Mouse (Mus musculus) left cerebral cortex, adult 18-20 months (tissue): ENCODE results near the gene Gramd1a. TPM values are rescaled to one million over a fixed set of nuclear protein-coding genes. Genes with fewer than 3 reads are reported as not detected.
A peak's percentile ranks its signal among the peaks of the same experiment; 100 is the strongest.

Source experiments
- DNase-seq, 2 experiments: peaks; one replicate each; pipeline ENCODE4 v3.0.0; 2021 to 2022; ENCODE audit warnings: low spot score in 2 of 2, mixed read lengths in 1 of 2
- long read RNA-seq, 2 experiments: library from polyadenylated mRNA; stranded (forward); transcript quantifications; one replicate each; pipeline ENCODE4 v2.0.0; 2021
- total RNA-seq, 2 experiments: library from RNA; stranded (reverse); gene quantifications; 2 replicates each; pipeline ENCODE4 v1.2.3; 2021

The Gramd1a gene
- 100 to 1,000 TPM; 105 to 106 TPM for total RNA-seq
- long read RNA-seq, experiment 1, partial matches to known transcripts = 30 of 180 reads
- long read RNA-seq, experiment 1, other reads (novel, unspliced or antisense) = 150 of 180 reads
- long read RNA-seq, experiment 2, partial matches to known transcripts = 32 of 116 reads
- long read RNA-seq, experiment 2, other reads (novel, unspliced or antisense) = 84 of 116 reads

DNA sequence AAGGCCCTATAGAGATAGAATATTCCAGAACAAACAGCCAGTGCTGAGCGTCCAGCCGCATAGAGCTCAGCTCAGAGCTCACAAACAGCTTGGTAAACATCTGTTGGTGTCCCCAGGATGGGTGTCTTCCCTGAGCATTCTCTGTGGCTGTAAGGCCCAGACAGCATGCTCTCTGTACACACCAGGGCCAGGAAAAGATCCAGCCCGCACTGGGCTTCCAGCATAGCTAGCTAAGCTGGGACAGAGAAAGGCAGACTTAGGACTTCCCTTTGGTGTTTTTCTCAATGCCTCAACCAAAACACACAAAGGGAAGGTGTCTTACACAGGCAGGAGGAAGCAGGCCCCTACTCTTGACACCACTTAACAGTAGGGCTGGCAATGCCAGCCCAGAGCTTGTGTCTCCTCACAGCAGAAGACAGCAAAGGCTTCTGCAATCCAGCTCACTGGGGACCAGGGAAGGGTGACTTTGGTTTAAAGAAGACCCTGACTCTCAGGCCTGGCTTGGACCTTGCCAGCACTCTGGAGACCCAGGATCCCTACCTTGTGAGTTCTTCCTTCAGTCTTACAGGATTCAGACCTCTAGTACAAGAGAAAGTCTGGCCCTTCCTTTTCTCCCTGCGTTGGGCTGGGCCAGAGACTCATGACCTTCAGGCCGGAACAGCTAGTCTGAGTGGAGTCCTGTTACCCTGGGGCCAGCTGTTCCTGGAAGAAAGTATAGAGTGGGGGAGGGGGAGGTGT, at the start of gene Gramd1a:
TSS of gene Gramd1a (minus strand) at position 601 of the 738 bp plus-strand sequence.
- DNase-seq = no peak

DNA sequence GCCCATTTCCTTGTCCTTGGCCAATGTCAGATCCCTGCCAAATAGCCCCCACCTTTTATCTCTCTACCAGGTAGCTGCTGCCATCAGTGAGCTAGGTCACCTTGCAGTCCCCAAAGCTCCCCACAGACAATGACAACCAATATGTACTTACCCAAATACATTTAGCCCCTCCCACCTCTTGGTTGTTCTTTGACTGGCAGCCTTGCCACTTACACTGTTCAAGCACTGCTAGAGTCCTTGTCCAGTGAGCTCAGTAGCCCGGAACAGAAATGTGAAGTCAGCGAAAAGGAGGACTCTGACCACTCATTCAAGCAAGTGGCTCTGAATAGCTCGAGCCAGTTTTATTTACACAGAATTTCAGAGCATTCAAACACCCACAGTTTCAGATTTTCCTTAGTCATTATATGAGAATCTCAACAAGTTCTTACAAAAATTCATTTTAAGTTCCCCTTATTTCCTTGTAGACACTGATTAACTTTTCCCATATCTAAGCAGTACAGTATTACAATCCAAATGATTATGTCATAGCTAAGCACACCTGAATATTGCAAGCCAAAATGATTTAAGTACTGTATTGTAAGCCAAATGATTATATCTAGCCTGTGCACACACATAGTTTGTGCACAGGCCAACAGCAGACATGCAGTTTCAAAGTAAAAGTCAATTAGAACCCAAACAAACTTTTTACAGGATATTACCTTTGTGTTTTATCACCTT, 40.1 kb upstream of the Gramd1a start:
- DNase-seq = no peak

DNA sequence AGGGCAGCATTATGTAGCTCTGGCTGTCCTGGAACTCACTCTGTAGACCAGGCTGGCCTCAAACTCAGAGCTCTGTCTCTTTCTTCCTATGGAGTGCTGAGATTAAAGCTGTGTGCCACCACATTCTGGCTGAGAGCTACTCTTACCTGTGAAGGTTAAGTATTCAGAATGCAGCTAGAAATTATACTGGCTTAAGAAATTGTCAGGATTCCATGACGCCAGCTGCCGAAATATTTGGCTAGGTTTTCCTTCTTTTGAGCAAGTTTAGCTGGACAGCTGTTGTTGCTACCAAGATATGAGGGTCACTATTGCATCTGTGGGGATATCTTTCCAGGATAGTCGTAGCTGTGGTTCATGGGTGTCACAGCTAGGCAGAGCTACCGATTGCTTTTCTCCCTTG, 29.0 kb upstream of the Gramd1a start:
- no peak for DNase-seq

DNA sequence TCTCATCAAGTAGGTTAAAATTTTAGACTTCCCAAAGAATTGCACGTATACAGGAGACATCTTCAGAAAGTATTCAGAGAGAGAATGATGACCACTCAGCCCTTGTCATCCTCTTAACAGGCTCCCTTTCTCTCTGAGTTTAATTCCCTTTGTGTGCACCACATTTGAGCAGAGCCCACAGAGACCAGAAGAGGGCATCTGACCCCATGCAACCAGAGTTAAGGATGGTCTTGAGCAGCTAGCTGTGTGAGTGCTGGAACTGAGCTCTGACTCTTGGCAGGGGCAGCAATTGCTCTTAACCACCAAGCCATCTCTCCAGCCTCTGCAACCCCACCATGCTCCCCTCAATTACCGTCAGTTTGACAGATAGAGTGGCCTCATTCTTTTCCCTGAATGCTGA, 27.2 kb upstream of the Gramd1a start:
- no peak for DNase-seq

DNA sequence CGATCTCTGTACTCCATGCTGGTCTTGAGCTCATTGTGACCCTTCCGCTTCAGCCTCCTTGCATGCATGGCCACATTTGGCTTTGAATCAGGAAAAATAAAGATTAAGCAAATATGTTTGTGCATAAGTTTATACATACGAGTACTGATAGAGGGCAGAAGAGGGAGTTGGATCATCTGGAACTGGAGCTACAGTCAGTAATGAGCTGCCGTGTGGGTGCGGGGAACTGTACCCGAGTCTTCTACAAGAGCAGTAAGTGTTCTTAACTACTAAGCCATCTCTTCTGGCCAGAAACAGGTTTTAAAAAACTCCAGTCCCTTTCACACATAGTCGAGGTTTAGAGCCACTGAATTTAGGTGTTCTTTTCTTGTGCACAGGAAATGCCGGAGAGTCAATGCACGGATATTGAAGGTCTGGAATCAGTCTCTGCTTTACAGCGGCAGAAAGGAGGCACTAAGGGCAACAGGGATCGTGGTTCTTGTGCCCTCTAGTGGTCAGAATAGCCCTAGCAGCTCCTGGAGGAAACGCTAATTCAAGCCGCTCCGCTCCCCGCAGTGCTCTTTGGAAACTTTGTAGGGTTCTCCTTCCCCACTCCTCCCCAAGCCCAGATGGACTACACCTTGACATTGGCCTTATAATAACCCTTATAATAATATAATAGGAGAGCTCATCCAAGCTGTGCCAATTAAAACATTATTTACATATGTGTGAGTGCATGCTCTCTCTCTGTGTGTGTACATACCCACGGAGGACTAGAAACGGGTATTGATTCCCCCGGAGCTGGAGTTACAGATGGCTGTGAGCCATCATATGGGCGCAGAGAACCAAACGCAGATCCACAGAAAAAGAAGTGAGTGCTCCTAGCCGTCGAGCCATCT, 21.4 kb upstream of the Gramd1a start:
- DNase-seq = peak; percentile 77 to 78

DNA sequence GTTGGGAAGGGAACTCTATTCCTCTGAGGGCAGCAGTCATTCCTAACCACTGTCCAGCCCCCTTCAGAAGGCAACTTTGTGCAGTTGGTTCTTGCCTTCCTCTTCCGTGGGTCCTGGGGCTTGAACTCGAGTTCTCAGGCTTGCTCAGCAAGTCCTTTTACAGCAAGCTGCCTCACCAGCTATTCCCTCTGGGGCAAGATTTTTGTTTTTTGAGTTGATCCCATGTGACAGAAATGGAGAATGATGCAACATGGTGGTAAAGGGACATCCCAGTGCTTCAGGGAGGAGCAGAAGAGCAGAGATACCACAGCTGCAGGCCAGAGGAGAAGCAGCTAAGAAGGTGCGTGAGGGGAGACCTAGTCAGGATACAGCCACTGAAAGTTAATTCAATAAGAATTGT, 19.4 kb upstream of the Gramd1a start:
- no peak for DNase-seq

DNA sequence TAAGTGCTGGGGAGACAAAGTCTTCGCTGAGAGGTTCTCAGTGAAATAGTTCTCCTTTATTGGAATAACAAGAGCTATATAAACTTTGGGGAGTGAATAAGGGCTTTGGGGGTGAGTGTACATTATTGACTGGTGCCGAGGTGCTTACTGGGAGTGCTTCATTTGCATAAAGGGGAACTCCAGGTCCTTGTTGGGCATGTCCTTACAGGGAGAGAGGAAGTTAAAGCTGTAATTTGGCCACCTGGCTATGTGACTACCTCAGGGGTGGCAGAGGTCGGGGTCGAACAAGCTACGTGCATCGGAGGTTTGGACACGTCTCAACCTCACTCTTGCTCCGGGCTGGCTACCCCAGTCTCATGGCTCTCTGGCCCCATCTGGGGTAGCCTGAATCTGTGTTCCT, 18.8 kb upstream of the Gramd1a start:
- no peak for DNase-seq

DNA sequence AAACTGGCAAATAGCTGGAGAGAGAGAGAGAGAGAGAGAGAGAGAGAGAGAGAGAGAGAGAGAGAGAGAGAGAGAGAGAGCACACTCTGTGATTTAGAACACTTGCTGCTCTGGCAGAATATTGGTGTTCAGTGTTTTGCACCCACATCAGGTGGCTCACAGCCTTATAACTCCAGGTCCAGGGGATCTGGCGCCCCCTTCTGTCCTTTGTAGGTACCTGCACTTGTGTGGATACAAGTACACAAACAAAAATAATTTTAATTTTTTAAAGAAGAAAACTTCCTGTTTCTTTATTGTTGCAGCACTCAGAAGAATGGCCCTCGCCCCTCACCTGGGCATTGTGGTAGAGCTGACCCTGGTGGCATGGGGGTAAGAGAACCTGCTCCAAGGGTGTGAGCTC, 16.5 kb upstream of the Gramd1a start:
- peak in 1 of 2 experiments; percentile 38 for DNase-seq

DNA sequence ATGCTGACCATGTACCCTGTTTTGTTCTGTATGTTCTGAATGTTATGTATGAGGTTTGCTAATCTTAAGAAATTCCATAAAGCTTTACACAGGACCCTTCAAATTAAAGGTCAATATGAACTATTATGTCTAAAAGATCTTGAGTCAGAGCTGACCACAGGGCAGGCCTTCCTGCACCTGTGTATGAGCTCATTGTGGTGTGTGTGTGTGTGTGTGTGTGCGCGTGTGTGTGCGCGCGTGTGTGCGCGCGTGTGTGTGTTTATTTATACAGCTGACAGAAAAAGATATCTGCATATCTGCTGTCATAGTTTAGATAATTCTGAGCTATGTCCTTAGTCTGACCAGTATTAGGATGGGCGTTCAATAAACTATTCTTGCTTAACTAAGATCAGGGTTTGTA, 14.8 kb upstream of the Gramd1a start:
- no peak for DNase-seq

DNA sequence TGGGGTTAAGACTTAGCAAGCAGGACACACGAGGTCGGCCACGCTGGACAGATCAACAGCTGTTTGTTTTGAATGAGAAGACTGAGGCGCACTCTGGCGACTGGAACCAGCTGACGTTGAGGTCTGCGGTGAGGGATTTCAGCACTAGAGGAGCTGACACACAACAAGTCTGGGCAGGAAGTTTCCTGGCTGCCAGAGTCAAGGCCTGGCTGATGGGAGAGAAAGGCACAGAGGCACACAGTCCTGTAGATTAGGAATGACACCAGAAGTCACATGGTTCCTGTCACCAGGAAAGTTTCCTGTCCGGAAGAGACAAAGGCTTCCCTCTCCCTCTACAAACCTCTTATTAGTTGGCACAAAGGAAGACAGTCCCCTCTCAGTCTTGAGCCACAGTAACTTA, 12.7 kb upstream of the Gramd1a start:
- no peak for DNase-seq

DNA sequence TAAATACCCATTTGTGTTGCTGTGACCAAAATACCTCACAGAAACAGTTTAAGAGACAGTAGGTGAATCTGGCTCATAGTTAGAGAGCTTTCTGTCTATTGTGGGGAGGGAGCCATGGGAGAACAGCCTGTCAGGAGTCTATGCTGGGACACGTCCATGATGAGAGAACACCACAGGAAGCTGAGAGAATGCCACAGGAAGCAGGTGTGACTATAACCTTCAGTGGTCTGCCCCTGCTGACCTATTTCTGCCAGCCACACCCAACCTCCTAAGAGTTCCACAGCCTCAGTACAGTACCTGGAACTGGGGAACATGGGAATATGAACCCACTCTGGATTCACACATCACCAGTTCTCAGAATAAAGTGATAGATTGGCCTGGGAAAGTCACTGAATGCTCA, 9.1 kb upstream of the Gramd1a start:
- DNase-seq = no peak

DNA sequence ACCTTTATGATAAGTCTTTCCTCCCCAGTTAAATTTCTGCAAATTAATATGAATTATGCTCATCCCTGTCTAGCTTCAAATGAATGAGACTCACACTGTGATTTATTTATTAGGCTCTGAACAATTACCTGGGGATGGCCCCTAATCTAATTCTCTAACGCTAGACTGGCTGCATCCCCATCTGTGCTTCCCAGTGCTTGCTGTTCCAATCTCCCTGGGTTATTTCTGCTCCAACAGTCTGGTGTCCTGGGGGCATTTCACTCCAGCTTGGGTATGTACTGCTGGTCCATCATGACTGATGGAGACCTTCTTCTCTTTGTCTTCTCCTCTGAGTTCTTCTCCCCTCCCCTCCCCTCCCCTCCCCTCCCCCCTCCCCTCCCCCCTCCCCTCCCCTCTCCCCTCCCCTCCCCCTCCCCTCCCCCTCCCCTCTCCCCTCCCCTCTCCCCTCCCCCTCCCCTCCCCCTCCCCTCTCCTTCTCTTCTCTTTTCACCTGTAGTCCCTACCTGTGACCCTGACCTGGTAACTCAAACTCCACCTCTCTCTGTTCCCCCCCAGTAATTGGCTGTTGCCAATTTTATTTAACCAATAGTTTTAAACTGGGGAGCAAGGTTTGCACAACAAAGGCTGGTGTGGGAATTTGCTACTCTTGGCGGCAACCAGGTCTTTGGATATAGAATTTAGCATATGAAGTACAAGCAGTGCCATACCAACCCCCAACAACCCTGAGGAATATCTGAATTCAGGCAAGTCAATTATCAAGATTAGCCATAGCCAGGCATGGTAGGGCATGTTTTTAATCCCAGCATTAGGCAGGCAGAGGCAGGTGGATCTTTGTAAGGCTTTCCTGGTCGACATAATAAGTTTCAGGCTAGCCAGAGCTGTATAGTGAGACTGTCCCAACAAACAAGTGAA, 8.2 kb upstream of the Gramd1a start:
- DNase-seq = no peak

DNA sequence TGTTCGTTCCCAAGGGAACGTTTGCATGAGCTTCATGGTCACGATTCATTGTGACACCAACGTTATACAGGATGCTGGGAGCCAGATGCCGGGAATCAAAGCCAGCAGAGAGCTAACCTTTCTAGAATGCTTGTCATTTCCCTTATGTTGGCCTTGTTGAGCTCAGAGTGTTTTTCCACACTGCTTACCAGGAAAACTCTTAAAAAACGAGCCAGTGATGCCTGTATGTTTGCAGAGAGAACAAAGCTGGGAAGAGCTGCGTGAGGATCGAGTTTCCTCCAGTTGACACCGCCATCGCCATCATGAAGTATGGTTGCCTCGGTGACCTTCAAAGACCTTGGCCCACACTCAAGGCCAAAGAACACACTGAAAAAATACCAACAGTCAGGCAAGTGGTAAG, 6.6 kb upstream of the Gramd1a start:
- DNase-seq = no peak

DNA sequence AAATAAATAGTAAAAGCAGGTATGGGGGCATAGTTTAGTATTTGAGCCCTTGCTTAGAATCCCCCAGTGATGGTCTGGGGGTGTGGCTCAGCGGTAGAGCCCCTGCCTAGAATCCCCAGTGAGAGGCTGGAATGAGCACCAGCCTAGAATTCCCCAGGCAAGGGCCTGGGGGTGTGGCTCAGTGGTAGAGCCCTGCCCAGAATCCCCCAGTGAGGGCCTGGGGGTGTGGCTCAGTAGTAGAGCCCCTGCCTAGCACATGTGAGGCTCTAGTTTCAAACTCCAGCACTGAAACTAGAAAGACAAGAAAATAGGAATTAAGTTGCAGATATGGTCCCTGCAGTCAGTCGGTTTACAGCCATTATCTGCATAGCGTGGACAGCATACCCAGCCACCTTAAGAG, 6.1 kb upstream of the Gramd1a start:
- no peak for DNase-seq

DNA sequence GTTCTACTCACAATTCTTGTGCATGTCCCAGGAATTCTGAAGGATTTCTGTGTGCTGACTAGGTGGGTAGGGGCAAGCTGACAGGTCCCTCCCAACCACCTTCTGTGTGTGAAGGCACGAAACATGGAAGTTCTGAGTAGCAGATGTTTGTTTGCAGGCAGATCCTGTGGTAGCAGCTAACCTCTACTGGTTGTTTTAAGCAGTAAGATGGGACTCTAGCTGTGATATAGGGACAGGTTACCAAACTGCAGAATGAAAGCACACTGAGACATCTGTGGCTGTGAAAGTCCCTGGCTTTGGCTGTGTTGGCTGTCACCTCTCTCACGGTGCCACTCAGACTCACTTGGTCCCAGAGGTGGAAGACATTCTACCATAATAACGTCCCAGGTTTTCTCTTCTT, 5.5 kb upstream of the Gramd1a start:
- DNase-seq = no peak

DNA sequence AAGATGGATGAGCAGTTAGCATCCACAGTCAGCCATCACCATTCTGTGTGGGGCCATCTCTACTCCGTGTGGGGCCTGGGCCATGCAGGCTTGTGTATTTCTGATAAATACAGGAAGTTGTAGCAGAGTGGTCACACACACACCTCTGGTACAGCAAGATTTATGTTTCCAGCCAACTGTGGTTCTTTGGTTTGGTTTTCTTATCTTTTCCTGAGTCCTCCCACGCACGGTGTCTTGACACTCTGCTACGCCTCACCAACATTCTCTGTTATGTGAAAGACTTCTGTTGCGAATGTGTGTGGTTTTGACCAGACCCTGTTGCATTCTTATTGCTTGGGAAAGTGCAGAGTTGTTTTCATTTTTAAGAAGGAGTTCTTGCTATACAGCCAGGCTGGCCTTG, 5.1 kb upstream of the Gramd1a start:
- no peak for DNase-seq

DNA sequence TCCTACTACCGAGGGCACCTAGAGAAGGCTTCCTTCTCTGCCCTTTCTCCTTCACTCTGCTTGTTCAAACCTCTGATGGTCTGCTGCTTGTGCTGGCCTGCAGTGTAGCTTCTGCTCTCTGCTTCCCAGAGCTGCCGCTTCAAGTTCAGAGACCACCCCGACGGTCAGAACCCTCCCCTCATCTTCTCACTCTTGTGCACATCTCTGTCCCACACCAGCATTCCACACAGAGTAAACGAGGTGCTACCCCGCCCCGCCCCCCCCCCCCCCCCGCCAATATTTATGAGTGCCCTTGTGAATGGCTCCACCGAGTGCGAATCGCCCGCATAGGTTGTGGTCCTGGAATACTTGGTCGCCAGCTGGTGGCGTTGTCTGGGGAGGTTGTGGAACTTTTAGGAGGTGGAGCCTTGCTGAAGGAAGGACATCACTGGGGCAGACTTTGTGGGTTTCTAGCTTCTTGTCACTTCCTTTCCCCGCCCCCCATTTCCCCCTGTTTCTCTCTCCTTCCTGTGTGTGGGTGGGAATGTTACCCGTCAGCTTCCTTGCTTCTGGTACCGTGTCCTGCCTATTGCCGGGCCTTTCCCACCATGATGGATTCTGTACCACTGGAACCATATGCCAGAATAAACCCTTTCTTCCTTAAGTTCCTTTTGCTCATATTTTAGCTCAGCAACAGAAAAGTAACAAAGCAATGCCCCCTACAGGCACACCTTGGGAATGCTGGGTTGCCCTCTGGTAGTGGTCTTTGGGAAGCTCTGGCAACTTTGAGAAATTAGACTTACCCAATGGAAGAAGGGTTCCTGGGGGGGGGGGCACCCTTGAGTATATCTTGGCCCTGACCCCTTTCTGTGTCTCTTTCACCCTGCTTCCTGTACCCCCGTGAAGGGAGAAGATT, 585 bp upstream of the Gramd1a start:
- DNase-seq = no peak

DNA sequence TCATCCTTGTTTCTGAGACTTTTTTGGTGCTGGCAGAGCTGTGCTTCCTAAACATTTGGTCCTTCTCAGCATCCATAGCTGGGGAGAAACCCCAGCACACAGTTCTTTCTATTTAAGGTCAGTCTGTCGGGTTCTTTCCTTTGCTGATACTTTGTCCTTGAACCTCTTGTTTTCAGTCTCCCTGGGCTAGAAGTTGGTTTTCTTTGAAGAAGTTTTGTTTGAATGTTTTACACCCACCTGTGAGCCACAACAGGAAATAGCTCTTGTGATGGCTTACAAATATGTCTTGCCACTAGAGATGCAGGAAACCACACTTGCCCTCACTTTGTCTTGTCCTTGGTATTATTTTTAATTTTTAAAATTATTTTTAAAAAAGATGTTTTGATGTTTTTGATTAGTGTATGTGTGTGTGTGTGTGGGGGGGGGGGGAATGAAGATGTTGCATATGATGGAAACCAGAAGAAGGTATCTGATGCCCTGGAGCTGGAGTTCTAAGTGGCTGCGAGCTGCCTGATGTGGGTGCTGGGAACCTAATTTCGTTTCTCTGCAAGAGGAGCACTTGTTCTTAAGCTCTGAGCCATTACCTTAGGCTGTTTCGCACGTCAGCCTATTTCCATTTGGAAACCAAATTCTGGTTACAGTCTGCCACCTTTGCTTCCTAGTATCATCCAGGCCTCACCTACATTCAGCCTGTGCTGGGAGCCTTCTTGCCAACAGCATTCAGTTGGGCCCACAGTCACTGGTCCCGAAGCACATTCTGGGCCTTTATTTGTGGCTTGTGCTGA, 2.0 kb downstream of the Gramd1a start:
- DNase-seq = no peak
